Mouse (Mus musculus) heart, adult 9 months (tissue): ENCODE results near the gene Jam3.

Experiments
- DNase-seq, 2 experiments: peaks; one replicate each; pipeline ENCODE4 v3.0.0; 2022; ENCODE audit warnings: low spot score in 2 of 2

The Jam3 gene

DNA sequence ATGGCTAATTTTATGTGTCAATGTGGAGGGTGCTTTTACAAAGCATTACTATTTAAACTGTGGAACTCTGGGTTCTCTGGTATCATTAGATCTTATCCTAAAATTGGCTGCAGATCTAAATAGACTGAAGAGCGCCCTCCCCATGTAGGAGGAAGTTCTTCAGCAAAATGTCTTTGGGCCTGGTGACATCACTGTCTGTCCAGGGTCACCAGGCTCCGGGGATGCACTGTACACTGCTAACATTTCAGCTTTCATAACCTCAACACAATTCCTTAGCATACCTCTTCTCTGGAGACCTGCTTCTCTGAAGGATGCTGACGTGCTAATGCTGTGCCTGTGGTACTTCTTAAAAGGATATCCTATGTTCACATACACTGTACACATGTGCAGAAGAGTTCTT lies 43.5 kb downstream of the Jam3 start:
- no peak for DNase-seq

- peak; percentile 70 to 72 for DNase-seq
Observed at GRCm38 (mm10) chr9:27110681-27111080, 44.5 kb downstream of the Jam3 start.

DNA sequence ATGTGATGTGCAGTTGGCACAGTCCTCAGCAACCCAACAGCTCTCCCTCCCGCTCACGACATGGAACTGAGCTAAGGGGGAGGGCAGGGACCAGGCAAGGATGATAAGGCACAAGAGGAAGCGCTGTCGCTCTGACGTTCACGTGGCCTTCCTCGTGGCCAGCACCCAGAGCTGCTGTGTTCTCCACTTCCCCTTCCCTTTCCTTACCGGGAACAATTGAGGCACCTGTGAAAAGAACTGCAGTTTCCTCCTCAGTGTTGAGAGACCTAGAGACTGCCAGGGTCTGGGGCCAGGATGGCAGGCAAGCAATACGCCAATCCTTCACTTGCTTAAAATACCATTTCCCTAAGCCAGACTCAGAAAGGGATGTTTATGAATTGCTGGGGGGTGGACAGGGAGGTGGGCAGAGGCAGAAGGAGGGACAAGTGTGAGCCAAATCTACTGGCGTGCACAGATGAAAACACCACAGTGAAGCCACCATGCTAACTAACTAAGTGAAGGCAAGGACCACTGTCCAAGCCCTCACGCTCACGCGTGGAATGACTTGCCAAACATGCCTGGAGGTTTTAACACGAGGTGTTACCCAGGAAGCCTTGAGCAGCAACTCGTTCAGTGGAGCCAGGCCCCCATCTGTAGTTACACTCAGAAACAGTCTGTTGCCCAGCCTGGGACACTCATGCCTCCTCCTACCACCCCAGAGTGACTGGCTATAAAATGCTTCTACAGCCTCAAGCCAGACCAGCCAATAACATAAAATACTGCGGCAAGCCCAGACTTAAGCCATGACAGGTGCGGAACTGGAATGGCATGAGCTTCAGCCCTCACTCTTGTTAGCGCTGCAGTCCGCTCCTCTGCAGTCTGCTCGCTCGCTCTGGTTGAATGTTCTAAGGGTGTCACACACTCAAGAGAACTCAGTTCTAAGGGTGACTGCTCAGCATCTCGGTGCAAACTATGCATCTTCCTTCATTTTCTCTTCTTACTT lies 45.4 kb downstream of the Jam3 start:
- DNase-seq, result peak; percentile 89 to 95

DNA sequence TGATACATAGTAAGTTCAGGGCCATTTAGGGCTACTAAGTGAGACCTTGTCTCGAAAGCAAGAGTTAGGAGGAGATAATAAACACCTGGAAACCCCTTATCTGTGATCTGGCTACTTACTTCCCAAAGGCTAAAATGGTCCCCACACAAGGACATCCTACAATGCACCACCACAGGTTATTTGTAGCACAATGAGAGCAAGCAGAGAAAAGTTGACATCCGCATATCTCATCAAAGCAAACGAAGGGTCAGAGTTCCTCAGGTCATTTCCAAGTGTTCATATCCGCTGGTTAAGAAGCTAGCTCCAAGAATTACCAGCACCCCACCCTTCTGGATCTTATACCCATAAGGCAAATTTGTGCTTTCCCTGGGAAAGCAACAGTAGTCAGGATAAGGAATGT lies 46.8 kb downstream of the Jam3 start:
- DNase-seq, result peak; percentile 57 to 87

DNA sequence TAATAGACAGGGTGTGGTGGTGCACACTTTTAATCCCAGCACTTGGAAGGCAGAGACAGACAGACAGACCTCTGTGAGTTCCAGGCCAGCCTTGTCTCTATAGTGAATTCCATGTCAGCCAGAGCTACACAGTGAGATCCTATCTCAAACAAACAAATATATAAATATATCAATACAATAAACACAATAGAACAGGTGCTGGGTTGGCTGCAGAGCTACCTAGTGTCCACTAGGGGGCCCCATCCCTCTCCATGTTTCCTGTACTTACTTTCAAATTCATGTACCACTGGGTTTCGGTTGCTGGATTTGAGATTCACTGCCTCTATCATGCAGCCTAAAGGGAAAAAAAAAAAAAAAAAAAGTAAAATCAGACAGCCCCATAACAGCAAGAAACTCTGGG lies 49.1 kb downstream of the Jam3 start:
- DNase-seq, result peak; percentile 45 to 63

DNA sequence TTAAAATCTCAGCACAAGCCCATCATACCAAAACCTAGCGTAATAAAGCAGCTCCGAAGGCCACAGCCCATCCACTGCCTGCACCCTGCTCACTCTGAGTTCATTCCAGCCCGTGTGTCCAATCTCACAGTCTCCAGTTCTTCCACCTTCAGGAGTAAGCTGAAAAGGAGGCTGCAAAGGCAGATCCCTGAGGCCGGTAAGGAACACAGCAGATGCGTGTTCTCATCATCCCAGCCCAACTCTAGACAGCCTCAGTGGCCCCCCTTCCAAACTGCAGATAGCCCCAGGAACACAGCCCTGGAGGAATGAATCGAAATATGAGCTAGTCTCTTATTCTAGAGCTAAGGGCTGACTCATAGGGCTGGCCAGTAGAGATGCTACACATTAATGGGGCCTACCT lies 53.8 kb downstream of the Jam3 start:
- DNase-seq, result no peak

DNA sequence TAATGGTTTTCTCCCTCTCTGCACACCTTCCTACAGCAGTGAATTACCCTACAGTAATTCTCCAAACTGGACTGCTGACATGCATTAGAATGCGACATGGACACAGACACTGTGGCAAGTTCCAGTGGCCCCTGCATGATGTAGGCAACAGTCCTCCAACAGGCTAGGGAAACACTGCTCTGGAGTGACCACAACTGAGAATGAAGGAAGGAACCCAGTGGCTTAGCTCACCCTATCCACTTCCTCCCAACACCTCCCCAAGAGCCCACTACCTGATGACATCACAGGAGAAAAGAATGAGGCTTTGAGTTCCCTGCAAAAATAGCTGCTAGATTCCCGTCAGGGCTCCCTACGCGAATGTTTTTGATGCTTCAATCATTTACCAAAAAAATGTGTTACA lies 55.7 kb downstream of the Jam3 start:
- no peak for DNase-seq

GRCm38 (mm10) chr9:27098557-27098956 lies 56.7 kb downstream of the Jam3 start:
- no peak for DNase-seq

DNA sequence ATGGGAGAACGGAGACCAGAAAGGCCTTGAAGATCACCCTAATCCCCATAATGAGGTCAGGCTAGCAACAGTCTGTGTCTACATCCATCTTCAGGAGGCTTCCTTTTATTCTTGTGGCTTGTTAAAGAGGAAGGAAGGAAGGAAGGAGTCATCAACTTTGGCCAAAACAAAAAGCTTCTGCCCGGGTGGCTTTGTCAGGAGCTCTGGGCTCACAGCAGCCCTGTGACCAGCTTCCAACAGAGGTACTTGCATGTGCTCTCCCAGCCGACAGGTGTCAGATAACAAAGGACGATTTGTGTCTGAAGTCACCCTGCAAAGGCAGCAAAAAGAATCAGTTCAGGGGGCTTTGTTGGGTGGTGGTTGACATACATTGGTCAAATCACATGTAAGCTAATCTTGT lies 57.1 kb downstream of the Jam3 start:
- peak in 1 of 2 experiments; percentile 56 for DNase-seq

- no peak for DNase-seq
Observed at GRCm38 (mm10) chr9:27092916-27093315, 62.3 kb downstream of the Jam3 start.

- DNase-seq, result no peak
Observed at GRCm38 (mm10) chr9:27090801-27091775, 64.1 kb downstream of the Jam3 start.

DNA sequence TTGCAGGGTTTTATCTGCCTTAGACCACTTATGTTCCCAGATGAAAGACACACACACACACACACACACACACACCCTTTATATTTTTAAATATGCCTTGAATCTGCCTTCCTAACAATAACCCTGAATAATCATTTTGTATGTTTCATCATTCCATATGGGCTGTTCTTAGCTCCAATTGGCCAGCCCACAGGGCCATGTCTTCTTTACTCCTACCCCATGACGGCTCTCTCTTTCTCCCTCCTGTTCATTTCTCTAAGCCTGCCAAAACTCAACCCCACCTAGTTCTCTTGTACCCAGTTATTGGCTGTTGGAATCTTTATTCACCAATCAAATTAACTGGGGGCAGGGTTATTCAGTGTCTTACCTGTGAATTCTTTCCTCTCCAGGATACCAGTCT lies 65.1 kb downstream of the Jam3 start:
- DNase-seq, result no peak

GRCm38 (mm10) chr9:27087402-27087801 lies 67.8 kb downstream of the Jam3 start:
- DNase-seq, result no peak

- no peak for DNase-seq
Observed at GRCm38 (mm10) chr9:27086256-27086655, 69.0 kb downstream of the Jam3 start.

GRCm38 (mm10) chr9:27075812-27076211 lies 79.4 kb downstream of the Jam3 start:
- DNase-seq, result no peak

GRCm38 (mm10) chr9:27074677-27075076 lies 80.5 kb downstream of the Jam3 start:
- no peak for DNase-seq

DNA sequence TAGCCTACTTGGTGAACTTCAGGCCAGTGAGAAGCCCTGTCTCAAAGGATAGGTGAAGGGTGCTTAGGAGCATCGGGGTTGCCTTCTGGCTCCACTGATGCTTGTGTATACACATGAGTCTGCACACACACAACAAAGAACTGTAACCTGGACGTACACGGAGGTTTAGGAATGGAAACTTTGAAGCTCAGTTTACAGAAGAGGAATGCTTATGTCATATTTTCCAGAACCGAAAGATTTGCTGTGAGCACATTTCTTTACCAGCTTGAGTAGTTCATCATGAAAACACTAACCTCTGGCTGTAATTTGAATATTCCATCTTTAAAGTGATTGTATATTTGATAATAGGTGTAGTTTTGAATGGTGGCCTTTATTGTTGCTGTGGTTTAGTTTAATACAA lies 84.3 kb downstream of the Jam3 start:
- DNase-seq, result no peak

DNA sequence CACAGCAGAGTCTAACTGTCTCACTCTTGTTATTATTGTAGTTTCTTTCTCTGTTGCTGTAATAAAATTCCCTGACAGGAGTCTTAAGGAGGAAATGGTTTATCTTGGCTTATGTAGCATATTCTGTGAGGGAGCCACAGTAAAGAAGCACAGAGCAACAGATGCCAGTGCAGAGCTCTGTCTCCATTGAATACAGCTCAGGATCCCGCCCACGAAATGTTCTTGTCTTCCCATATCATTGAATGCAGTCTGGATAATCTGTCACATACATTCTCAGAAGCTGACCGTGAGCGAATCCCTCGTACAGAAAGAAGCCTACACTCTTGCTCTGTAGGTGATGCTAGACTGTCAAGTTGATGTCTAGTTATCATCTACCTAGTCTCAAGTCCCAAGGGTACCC lies 96.9 kb downstream of the Jam3 start:
- no peak for DNase-seq

DNA sequence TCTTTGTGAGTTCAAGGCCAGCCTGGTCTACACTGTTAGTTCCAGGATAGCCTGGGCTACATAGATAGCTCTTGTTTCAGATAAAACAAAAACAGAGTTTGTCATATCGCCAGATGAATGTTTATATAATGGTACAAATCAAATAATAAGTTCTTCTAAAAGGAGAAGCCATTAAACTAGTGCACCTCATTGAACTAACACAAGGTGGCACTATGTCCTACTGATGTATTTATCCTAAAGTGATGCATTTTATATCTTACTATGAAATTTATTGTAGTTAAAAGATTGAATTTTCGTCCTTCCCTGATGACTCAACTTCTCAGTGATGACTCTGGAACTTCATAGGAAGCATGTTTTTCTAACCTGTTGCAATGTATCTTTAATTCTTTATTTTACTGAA lies 105.7 kb downstream of the Jam3 start:
- no peak for DNase-seq
